Mouse (Mus musculus) bone marrow, adult 2 months (tissue): ENCODE data around the gene Trpv2.

Source experiments
- CTCF ChIP-seq: fragments of 200-500 bp; IDR thresholded peaks from 2 replicates; pipeline ENCODE4 v1.5.1; 2011; ENCODE audit warnings: low read length, control low read depth; ENCODE audit not compliant: control insufficient read depth, insufficient read depth
- POLR2A ChIP-seq: fragments of 200-500 bp; IDR thresholded peaks from 2 replicates; pipeline ENCODE4 v1.6.1; 2011; ENCODE audit warnings: low read depth, mild to moderate bottlenecking, control low read depth, low read length, borderline replicate concordance; ENCODE audit not compliant: control insufficient read depth

DNA sequence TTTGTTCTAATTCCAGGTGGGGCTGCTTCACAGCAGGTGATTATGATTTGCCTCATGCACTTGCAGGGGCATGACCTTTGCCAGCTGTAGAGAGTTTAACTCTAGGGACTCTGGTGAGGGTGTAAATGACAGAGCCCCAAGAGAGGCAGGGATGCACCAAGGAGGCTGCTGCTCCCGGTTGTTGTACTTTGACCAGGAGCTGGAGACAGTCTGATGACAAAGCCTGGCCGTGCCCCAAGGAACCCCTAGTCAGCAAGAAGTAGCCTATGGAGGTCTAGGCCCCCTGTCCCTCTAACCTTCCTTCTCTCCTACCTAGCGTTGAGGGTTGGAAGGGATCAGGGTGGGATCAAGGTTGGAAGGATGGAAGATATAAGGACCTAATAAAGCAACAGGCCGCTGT, 41.2 kb downstream of the Trpv2 start:
- TF ChIP-seq CTCF (no peak), POLR2A (no peak)
